Mouse (Mus musculus): ENCODE results near the gene Arf4. TPM values are rescaled to one million over a fixed set of nuclear protein-coding genes. Genes with fewer than 3 reads are reported as not detected.

Arf4 gene
- 1,018 TPM for polyA plus RNA-seq (2014; fragmentation: Illumina TruSeq; extraction: RNeasy Lipid Tissue Mini Kit (QIAGEN cat#74804))

DNA sequence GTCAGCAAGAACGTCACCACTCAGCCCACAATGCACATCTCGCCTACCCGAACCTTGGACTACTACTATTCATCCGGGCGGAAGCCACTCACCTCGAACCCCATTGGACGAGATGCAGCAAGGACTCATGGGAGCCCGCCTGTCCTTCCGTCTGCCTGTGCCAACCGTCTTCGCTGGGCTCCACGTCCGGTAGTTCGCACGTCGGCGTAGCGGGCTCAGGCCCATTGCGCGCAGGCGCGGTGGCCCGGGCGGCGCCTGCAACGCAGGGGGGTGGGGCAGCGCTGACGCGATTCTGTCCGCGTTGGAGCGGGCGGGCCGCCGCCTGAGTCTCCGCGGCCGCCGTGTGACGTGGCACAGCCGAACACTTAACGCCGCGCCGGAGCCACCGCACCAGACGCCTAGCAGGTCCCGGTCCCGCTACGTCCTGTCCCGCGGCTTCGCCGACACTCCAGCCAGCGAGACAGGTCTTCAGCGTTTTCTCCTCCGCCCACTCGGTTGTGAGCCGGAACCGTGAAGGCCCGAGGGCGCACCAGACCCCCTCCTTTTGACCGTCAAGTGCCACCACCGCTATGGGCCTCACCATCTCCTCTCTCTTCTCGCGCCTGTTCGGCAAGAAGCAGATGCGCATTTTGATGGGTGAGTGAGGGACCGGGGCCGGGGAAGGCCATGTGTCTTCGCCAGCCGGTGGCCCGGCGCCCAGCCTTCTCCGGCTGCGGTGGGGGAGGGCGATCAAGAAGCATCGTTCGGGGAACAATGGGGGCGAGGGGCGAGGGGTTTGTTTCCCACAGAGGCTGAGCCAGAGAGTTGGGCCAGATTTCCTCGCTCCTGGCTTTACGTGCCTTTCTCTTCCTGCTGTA, at the start of gene Arf4:
Arf4 (plus strand) TSS at position 224 of the 857 bp plus-strand sequence.

DNA sequence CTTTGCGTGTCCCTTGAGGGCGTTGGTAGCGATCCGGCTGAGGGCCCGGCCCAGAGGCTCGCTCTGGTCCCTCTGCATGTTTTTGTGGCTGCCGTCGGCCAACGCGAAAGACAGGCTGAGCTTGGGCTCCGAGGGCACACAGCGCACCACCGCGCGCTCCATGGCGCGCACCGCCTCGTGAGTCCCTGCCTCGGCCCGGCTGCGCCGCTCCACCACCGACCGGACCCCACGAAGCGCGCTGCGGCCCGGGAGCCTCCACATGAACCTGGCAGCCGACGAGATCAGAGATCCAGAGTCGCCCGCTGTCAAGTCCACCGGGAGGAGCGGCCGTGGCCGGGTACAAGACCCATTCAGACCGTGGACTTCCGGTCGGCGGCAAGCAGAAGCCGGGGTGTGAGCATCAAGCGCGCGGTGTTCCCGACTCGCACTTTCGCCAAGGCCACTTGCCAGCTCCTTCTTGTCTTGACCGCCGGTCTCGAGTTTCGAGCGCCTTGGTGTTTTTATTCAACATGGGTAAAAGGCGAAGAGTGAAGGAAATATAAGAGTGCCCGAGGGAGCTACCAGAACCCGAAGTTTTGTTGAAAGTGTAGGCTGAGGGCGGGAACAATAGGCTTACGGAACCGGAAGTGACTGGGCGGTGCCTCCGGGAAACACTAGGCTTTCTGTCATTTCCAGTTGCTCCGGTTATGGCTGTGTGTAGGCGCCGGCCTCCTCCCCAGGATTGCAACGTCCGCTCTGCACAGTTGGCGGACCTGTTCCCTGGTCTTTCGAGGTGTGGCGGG, 31.6 kb downstream of the Arf4 start, which contains the start of gene Pde12:
Pde12 (minus strand) TSS at position 592 of the 782 bp plus-strand sequence.

DNA sequence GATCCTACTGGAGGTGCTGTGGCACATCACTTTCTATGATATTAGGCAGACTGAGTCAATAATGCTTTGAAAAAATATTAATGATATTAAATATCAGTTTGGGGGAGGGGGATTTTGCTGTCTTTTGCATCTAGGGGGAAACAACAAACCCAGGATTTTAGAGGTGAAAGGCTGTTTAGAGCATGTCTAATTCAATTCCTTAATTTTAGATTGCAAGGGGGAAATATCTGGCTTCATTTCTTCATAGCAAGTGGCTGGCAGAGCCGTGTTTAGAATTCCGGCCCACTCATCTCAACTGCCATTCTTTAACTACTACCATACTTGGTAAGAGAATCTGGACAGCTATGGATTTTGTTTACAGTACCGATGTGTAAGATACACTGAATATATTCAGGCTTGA, 55.1 kb downstream of the Arf4 start, which contains the start of gene Dnah12:
Dnah12 (plus strand) TSS at position 301 of the 400 bp plus-strand sequence.

Other genes with a start within 250 kb of the Arf4 start
- gene Slmap, start 103.1 kb upstream of the Arf4 start, polyA plus RNA-seq (2014; fragmentation: Illumina TruSeq; extraction: RNeasy Lipid Tissue Mini Kit (QIAGEN cat#74804)): 459 TPM
- 133 TPM for gene Dennd6a, start 64.2 kb upstream of the Arf4 start, polyA plus RNA-seq (2014; fragmentation: Illumina TruSeq; extraction: RNeasy Lipid Tissue Mini Kit (QIAGEN cat#74804))
- 20.3 TPM for gene Pde12, start 31.8 kb downstream of the Arf4 start, polyA plus RNA-seq (2014; fragmentation: Illumina TruSeq; extraction: RNeasy Lipid Tissue Mini Kit (QIAGEN cat#74804))
- 4.9 TPM for gene Dnah12, start 55.2 kb downstream of the Arf4 start, polyA plus RNA-seq (2014; fragmentation: Illumina TruSeq; extraction: RNeasy Lipid Tissue Mini Kit (QIAGEN cat#74804))